Mouse (Mus musculus) effector memory CD4-positive, alpha-beta T cell, adult 5 months (primary cell): ENCODE data around the gene Pgam2. TPM values are rescaled to one million over a fixed set of nuclear protein-coding genes. Genes with fewer than 3 reads are reported as not detected.

Experiments used
- polyA plus RNA-seq: library from polyadenylated mRNA; unstranded; fragments of 100-300 nt; shearing (Covaris generic); gene quantifications from one replicate; pipeline ENCODE4 v1.2.1, GENCODE M21; 2017

Gene Pgam2
- polyA plus RNA-seq = 1.1 TPM

DNA sequence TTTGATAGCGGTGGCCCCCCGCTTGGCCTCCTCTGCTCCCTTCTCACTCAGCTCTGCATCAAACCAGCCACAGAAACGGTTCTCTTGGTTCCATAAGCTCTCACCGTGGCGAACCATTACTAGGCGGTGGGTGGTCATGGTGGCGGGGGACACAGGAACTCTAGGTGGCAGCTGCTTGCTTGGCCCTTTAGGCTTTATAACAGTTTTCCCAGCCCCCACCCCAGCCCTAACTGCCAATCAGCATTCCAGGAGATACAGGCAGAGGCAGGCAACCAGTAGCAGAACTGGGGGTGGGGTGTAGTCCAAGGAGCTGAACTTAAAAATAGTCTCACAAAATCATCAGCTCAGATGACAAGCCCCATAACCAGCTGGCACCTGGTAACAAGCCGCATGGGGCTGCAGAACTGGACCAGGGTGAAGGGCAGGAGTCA lies at the start of gene Pgam2:
Gene Pgam2, minus strand, starts transcription at position 183 of the 431 bp plus-strand sequence.

DNA sequence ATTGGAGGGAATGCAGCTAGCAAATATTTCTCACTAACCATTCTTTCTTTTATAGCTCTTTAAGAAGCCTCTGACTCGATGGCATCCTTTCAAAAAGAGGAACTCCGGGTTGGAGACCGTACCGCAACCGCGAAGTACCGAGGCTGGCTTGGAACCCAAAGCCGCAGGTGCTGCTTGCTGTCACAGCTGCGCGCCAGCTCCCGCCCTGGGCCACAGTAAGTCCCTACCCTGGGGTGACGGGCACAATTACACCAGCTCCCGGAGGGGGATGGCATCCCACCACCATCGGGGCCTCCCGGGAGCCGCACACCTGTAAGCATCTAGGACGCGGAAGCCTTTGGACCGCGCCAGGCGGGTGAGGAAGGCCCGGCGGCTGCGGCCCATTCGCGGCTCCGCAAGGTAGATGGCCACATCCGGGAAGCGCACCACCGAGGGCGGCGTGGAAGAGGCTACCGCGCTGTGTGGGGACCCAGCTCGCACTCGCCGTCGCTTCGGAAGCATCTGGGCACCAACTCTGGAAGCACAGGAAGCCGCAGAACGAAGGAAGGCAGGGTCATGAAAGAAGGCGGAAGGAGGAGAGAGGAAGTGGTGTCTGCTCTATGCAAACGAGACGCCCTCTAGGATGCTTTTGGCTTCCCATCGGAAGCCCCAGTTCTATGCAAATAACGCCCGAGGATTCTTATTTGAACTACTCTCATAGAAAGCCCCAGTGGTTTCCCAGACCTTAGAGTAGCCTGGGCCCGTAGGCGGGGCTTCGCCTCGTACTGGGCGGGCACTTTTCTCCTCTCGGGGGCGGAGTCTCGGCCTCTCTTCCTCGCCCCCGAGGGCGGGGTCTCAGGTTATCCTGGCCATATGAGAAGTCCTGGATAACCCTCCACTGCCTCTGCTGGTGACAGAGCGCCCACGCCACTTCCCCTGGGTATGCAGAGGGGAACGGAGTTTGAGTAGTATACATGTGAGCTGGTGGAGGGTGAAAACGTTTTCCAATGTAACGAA lies 34.0 kb upstream of the Pgam2 start, which contains the start of gene Polm:
Gene Polm, minus strand, starts transcription at position 766 of the 996 bp plus-strand sequence.

DNA sequence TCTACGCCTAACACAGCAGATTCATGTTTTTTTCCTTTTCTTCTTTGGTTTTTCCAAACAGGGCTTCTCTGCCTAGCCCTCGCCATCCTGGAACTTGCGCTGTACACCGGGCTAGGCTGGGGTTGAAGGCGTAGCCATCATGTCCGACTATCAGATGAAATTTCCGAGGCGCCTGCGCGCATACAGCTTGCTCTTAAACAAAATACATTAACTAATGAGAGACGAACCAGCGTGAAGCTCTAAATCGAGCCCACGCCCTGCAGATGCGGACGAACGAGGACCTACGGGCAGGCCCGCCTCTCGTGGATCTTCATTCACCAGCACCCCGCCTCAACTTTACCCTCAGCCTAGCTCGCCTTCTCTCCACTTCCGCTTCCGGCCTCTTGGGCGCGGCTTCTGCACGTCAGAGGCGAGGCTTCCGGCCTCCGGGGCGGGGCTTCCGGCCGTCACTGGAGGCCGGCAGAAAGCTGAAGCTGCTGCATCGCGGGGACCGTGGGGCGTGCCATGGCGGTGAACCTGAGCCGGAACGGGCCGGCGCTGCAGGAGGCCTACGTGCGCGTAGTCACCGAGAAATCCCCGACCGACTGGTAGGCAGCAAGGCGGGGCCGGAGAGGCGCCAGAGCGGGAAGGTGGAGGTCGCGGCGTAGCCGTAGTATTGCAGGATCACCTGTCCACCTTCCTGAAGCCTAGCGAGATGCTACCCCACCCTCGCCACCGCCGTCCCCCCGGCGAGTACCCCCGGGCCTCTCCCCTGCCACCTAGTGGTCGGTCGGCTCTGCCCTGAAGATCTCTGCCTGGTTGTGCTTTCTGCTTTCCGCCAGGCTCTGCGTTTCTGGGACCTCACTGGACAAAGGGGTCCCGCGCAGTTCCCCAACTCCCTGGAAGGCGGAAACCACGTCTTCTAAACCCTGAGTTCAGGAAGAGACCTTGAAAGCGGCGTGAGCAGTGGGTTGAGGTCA lies 15.2 kb downstream of the Pgam2 start, which contains the start of gene Dbnl:
Gene Dbnl, plus strand, starts transcription at position 433 of the 959 bp plus-strand sequence.

DNA sequence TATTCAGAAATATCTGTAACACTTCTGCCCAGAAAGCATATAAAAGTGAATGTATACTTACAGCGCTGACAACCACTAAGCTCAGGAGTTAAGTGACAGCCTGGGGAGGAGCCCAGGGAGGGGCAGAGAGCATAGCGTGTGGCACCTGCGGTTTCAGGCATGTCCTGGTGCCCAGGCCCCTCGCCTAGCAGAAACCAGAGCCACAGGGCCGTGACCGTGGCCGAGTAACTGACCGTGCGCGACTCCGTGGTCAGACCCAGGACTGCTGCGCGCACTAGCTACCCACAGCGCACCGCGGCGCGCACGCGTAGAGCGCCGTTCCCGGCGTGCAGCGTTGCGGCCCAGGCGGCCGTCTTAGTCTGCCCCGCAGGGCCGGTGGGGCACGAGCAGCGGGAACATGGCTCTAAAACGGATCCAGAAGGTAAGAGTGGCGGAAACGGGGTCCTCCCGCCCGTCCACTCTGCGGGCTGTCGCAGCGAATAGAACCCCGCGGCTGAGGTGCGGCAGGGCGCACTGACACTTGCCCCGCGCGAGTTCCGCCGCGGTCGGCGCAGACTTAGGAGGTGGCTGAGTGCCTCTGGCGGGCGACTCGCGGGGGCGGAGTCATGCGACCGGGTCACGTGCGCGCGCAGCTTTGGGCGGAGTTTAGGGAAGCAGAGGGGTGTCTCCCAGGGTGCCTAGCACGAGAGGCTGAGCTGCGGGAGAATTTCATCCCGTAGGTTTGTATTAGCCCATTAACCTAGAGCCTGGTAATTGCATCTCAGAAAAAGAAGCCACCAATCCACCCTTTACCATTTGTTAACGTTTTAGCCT lies 41.5 kb downstream of the Pgam2 start, which contains the start of gene Urgcp:
Gene Urgcp, minus strand, starts transcription at position 557 of the 813 bp plus-strand sequence.

Other genes with a start within 250 kb of the Pgam2 start
- gene Ankrd36, start 234.0 kb downstream of the Pgam2 start, polyA plus RNA-seq = not detected
- 99.1 TPM for gene Mrps24, start 88.1 kb downstream of the Pgam2 start, polyA plus RNA-seq
- 21.6 TPM for gene Urgcp, start 41.4 kb downstream of the Pgam2 start, polyA plus RNA-seq
- 156 TPM for gene Dbnl, start 15.2 kb downstream of the Pgam2 start, polyA plus RNA-seq
- gene Polm, start 34.3 kb upstream of the Pgam2 start, polyA plus RNA-seq = 14.0 TPM
- gene Aebp1, start 58.2 kb upstream of the Pgam2 start, polyA plus RNA-seq = 0.12 TPM
- gene Pold2, start 74.6 kb upstream of the Pgam2 start, polyA plus RNA-seq = 54.8 TPM
- gene Myl7, start 95.0 kb upstream of the Pgam2 start, polyA plus RNA-seq = not detected
- gene Gck, start 146.3 kb upstream of the Pgam2 start, polyA plus RNA-seq = not detected
- 30.5 TPM for gene Ykt6, start 152.0 kb upstream of the Pgam2 start, polyA plus RNA-seq